Mouse (Mus musculus): ENCODE results near the gene Tex2. TPM values are rescaled to one million over a fixed set of nuclear protein-coding genes. Genes with fewer than 3 reads are reported as not detected.

The Tex2 gene
- polyA plus RNA-seq, 2 experiments = 8.7 to 10.8 TPM

DNA sequence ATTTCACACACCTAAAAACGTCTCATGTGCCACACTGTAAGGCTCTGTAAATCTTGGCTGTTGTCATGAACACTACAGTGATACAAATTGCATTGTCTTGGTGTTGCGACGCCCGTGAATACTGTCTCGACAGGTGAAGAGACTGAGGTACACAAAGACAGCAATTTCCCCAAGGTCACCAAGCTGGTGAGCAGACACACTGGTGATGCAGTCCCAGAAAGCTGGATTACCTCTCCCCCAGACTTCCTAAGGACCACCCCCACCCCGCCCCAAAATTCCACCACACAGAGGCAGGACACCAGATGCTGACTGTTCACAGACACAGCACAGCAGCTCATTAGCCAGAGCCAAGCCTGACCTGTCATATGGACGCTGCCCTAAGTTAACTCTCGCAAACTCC lies 3.5 kb downstream of the Tex2 start:
- WGBS = 42% methylated on average over 8 of the region's 8 CpGs
- ATAC-seq (ENCODE audit: low FRiP score, low read depth) (no peak), DNase-seq (ENCODE audit: low spot score) (no peak)
- Histone ChIP-seq H3K4me2 (replicated peaks; ENCODE audit: low read depth, low read length, severe bottlenecking) (no peak overlapping the region), H3K4me1 (ENCODE audit: control insufficient read depth, insufficient read depth, low read length) (peaks cover 9% of the 10 kb centered on the region), H3K9me3 (ENCODE audit: control insufficient read depth, low read length) (0 out of 2 replicates have a peak, but pooled peaks cover under 1% of the 10 kb centered on the region), H3K9ac (ENCODE audit: low read depth, low read length, severe bottlenecking) (no peak overlapping the region), H3K27ac (replicated peaks; ENCODE audit: low read depth, low read length) (no peak overlapping the region), H3K4me3 (replicated peaks; ENCODE audit: low read length) (no peak overlapping the region), H3K36me3 (ENCODE audit: control insufficient read depth, insufficient read depth, low read length) (no peaks in the 10 kb centered on the region), H3K27me3 (ENCODE audit: control insufficient read depth, insufficient read depth, low read length) (no peaks in the 10 kb centered on the region)
- no peak for TF ChIP-seq POLR2A (IDR thresholded peaks at IDR 0.05; ENCODE audit: borderline replicate concordance, extremely low read depth, insufficient read depth, insufficient read length)

DNA sequence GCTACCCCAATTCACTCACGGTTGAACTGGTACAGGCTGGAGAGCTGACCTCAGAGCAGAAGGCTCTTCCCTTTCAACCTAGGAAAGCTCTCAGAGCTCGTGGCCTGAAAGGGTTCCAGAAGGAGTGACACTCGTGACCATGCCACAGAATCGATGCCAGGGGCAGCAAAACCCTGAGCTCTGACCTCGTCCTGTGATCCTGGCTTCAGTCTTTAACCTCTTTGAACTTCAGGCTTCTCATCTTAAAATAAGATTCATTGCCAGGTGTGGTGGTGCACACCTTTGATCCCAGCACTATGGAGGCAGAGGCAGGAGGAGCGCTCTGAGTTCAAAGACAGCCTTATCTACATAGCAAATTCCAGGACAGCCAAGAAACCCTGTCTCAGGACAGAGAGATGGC lies 5.9 kb downstream of the Tex2 start:
- Histone ChIP-seq H3K4me3 (replicated peaks; ENCODE audit: low read length) (no peak overlapping the region), H3K4me1 (ENCODE audit: control insufficient read depth, insufficient read depth, low read length) (peaks cover 5% of the 10 kb centered on the region), H3K27me3 (ENCODE audit: control insufficient read depth, insufficient read depth, low read length) (no peaks in the 10 kb centered on the region), H3K27ac (replicated peaks; ENCODE audit: low read depth, low read length) (no peak overlapping the region), H3K36me3 (ENCODE audit: control insufficient read depth, insufficient read depth, low read length) (no peaks in the 10 kb centered on the region), H3K4me2 (replicated peaks; ENCODE audit: low read depth, low read length, severe bottlenecking) (no peak overlapping the region), H3K9ac (ENCODE audit: low read depth, low read length, severe bottlenecking) (no peak overlapping the region), H3K9me3 (ENCODE audit: control insufficient read depth, low read length) (0 out of 2 replicates have a peak, but pooled peaks cover 5% of the 10 kb centered on the region)
- DNase-seq (ENCODE audit: low spot score) (no peak), ATAC-seq (ENCODE audit: low FRiP score, low read depth) (no peak)
- TF ChIP-seq POLR2A (IDR thresholded peaks at IDR 0.05; ENCODE audit: borderline replicate concordance, extremely low read depth, insufficient read depth, insufficient read length) = no peak
- 69% methylated on average over 6 of the region's 6 CpGs for WGBS

DNA sequence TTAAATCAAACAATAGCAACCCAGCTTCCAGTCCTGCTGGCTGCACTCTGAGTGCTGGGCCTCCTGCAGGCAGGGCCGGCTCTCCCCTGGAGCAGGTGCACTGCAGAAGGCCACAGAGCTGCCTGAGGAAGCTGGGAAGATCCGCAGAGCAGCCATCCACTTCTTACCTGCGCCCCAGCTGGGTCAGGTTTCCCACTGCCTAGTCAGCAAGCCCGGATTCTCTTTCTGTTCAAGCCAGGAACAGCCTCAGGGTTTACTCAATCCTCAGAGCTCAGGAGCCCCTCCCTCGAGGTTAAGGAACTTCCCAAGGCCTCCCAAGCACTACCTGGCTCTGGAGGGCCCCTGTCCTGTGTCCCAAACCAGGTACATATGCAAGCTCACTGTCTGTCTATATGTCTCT lies 7.2 kb downstream of the Tex2 start:
- WGBS = 46% methylated on average over 5 of the region's 5 CpGs
- DNase-seq (ENCODE audit: low spot score) (no peak), ATAC-seq (ENCODE audit: low FRiP score, low read depth) (no peak)
- no peaks in the 10 kb centered on the region for H3K36me3 ChIP-seq (ENCODE audit: control insufficient read depth, insufficient read depth, low read length)
- 0 out of 2 replicates have a peak, but pooled peaks cover 5% of the 10 kb centered on the region for H3K9me3 ChIP-seq (ENCODE audit: control insufficient read depth, low read length)
- no peak overlapping the region for H3K4me2 ChIP-seq (replicated peaks; ENCODE audit: low read depth, low read length, severe bottlenecking)
- no peaks in the 10 kb centered on the region for H3K27me3 ChIP-seq (ENCODE audit: control insufficient read depth, insufficient read depth, low read length)
- TF ChIP-seq POLR2A (IDR thresholded peaks at IDR 0.05; ENCODE audit: borderline replicate concordance, extremely low read depth, insufficient read depth, insufficient read length) = no peak
- no peak overlapping the region for H3K4me3 ChIP-seq (replicated peaks; ENCODE audit: low read length)
- H3K9ac ChIP-seq (ENCODE audit: low read depth, low read length, severe bottlenecking) = no peak overlapping the region
- H3K27ac ChIP-seq (replicated peaks; ENCODE audit: low read depth, low read length) = no peak overlapping the region
- H3K4me1 ChIP-seq (ENCODE audit: control insufficient read depth, insufficient read depth, low read length) = peaks cover 3% of the 10 kb centered on the region; the same call in 1 of the 2 replicates

DNA sequence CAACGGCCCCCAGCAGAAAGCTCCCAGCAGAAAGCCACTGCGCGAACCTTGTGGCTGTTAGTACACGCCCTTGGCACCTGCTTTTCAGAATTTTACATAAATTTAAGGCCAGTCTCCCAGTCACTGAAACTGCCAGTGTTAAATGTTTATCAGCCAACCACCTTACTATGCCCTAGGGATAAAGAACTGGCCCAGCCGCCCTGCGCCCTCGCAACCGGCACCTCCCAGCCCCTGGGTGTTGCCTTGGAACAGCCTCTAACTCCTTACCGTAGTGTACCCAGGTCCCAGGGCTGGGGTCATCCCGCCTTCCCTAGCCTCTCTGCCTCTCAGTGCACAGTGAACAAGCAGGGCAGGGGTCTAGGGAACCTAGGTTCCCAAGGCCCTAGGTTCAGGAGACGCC lies 10.0 kb downstream of the Tex2 start:
- Histone ChIP-seq H3K4me2 (replicated peaks; ENCODE audit: low read depth, low read length, severe bottlenecking) (no peak overlapping the region), H3K4me1 (ENCODE audit: control insufficient read depth, insufficient read depth, low read length) (no peaks in the 10 kb centered on the region), H3K4me3 (replicated peaks; ENCODE audit: low read length) (no peak overlapping the region), H3K27me3 (ENCODE audit: control insufficient read depth, insufficient read depth, low read length) (no peaks in the 10 kb centered on the region), H3K9me3 (ENCODE audit: control insufficient read depth, low read length) (0 out of 2 replicates have a peak, but pooled peaks cover 5% of the 10 kb centered on the region), H3K36me3 (ENCODE audit: control insufficient read depth, insufficient read depth, low read length) (no peaks in the 10 kb centered on the region), H3K9ac (ENCODE audit: low read depth, low read length, severe bottlenecking) (no peak overlapping the region), H3K27ac (replicated peaks; ENCODE audit: low read depth, low read length) (no peak overlapping the region)
- no peak for TF ChIP-seq POLR2A (IDR thresholded peaks at IDR 0.05; ENCODE audit: borderline replicate concordance, extremely low read depth, insufficient read depth, insufficient read length)
- ATAC-seq (ENCODE audit: low FRiP score, low read depth) = no peak
- no peak for DNase-seq (ENCODE audit: low spot score)
- WGBS = 83% methylated on average over 11 of the region's 11 CpGs

DNA sequence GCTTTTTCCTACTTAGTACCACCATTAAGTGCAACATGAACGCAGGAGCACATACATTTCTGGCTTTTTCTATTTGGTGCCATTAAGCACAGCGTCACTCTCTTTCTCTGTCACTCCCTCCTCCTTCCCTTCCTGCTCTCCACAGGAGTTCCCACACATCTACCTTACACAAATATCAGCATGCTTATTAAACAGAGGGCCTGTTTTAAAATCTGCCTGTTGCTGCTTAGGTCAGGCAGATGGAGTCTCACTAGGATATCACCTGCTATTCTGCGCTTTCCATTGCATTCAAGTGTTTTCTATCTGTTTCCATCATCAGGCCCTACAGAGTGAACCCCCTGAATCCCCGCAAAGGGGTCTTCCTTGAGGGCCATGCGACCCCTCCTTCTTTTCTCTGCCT lies 13.1 kb downstream of the Tex2 start:
- Histone ChIP-seq H3K27me3 (ENCODE audit: control insufficient read depth, insufficient read depth, low read length) (no peaks in the 10 kb centered on the region), H3K27ac (replicated peaks; ENCODE audit: low read depth, low read length) (no peak overlapping the region), H3K4me2 (replicated peaks; ENCODE audit: low read depth, low read length, severe bottlenecking) (no peak overlapping the region), H3K4me3 (replicated peaks; ENCODE audit: low read length) (no peak overlapping the region), H3K9me3 (ENCODE audit: control insufficient read depth, low read length) (0 out of 2 replicates have a peak, but pooled peaks cover 5% of the 10 kb centered on the region), H3K9ac (ENCODE audit: low read depth, low read length, severe bottlenecking) (no peak overlapping the region), H3K4me1 (ENCODE audit: control insufficient read depth, insufficient read depth, low read length) (no peaks in the 10 kb centered on the region), H3K36me3 (ENCODE audit: control insufficient read depth, insufficient read depth, low read length) (no peaks in the 10 kb centered on the region)
- ATAC-seq (ENCODE audit: low FRiP score, low read depth) (no peak), DNase-seq (ENCODE audit: low spot score) (no peak)
- TF ChIP-seq POLR2A (IDR thresholded peaks at IDR 0.05; ENCODE audit: borderline replicate concordance, extremely low read depth, insufficient read depth, insufficient read length) = no peak
- 76% methylated on average over 5 of the region's 5 CpGs for WGBS

DNA sequence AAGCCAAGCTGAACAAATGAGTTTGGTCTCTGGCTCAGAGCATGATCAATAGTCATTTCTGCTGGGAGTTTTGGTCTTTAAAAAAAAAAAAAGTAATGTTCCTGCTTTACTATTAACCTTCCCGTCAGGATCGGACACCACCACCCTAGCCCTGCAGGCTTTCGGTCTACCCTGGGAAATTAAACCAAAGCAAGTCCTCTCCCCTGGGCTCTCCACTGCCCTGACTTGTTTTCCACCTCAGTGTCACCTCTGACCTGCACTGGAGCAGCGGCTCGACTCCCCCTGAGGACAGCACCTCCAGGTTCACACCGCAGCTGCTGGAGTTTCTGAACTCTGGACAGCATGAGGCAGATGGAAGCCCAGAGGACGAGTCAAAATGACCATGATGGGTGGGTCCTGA lies 13.9 kb downstream of the Tex2 start:
- DNase-seq (ENCODE audit: low spot score) = no peak
- Histone ChIP-seq H3K9me3 (ENCODE audit: control insufficient read depth, low read length) (0 out of 2 replicates have a peak, but pooled peaks cover under 1% of the 10 kb centered on the region), H3K27ac (replicated peaks; ENCODE audit: low read depth, low read length) (no peak overlapping the region), H3K36me3 (ENCODE audit: control insufficient read depth, insufficient read depth, low read length) (no peaks in the 10 kb centered on the region), H3K27me3 (ENCODE audit: control insufficient read depth, insufficient read depth, low read length) (no peaks in the 10 kb centered on the region), H3K9ac (ENCODE audit: low read depth, low read length, severe bottlenecking) (no peak overlapping the region), H3K4me2 (replicated peaks; ENCODE audit: low read depth, low read length, severe bottlenecking) (no peak overlapping the region), H3K4me3 (replicated peaks; ENCODE audit: low read length) (no peak overlapping the region), H3K4me1 (ENCODE audit: control insufficient read depth, insufficient read depth, low read length) (no peaks in the 10 kb centered on the region)
- no peak for TF ChIP-seq POLR2A (IDR thresholded peaks at IDR 0.05; ENCODE audit: borderline replicate concordance, extremely low read depth, insufficient read depth, insufficient read length)
- 59% methylated on average over 7 of the region's 7 CpGs for WGBS
- ATAC-seq (ENCODE audit: low FRiP score, low read depth) = no peak
